Mouse (Mus musculus) liver, embryonic 11.5 days (tissue): ENCODE measurements around the gene Atad1. TPM values are rescaled to one million over a fixed set of nuclear protein-coding genes. Genes with fewer than 3 reads are reported as not detected.
"Not testable (repeated sequence)": the region's sequence is repeated elsewhere in the genome, so short reads cannot be mapped to it uniquely, and the experiment has no call there.

Experiments used
- ATAC-seq: fragments of 200-750 bp; cut with Nextera tagmentation; replicated peaks from 2 replicates; pipeline ENCODE4 v1.8.0; 2017; ENCODE audit warnings: moderate number of reproducible peaks, mild to moderate bottlenecking, moderate TSS enrichment, moderate library complexity; ENCODE audit not compliant: low FRiP score
- DNase-seq: peaks from one replicate; pipeline ENCODE4 v3.0.0-alpha.2; 2017; ENCODE audit warnings: low spot score
- H3K27ac ChIP-seq: fragments of 300-500 bp; sonication (generic); 2 replicates; pipeline ENCODE4 v1.5.1; 2014; ENCODE audit warnings: mild to moderate bottlenecking, low read depth, low read length, control low read depth
- H3K27me3 ChIP-seq: fragments of 300-500 bp; sonication (generic); replicated peaks from 2 replicates; pipeline ENCODE4 v1.6.1; 2014; ENCODE audit warnings: low read length, mixed read lengths; ENCODE audit not compliant: control insufficient read depth, insufficient read depth
- H3K36me3 ChIP-seq: fragments of 300-500 bp; sonication (generic); 2 replicates; pipeline ENCODE4 v1.6.1; 2014; ENCODE audit warnings: mild to moderate bottlenecking, low read length, moderate library complexity, mixed read lengths; ENCODE audit not compliant: control insufficient read depth, insufficient read depth
- H3K4me1 ChIP-seq: fragments of 300-500 bp; sonication (generic); replicated peaks from 2 replicates; pipeline ENCODE4 v1.6.1; 2014; ENCODE audit warnings: low read length, mixed read lengths; ENCODE audit not compliant: control insufficient read depth, insufficient read depth
- H3K4me2 ChIP-seq: fragments of 300-500 bp; sonication (generic); 2 replicates; pipeline ENCODE4 v1.6.1; 2014; ENCODE audit warnings: mild to moderate bottlenecking, control low read depth, moderate library complexity
- H3K4me3 ChIP-seq: fragments of 300-500 bp; sonication (generic); 2 replicates; pipeline ENCODE4 v1.5.1; 2014; ENCODE audit warnings: low read depth, low read length, control low read depth
- H3K9ac ChIP-seq: fragments of 300-500 bp; sonication (generic); 2 replicates; pipeline ENCODE4 v1.6.1; 2014; ENCODE audit warnings: low read depth, low read length, control low read depth
- H3K9me3 ChIP-seq: fragments of 300-500 bp; sonication (generic); 2 replicates; pipeline ENCODE4 v1.6.1; 2016; ENCODE audit warnings: low read length, inconsistent platforms, mixed read lengths; ENCODE audit not compliant: control insufficient read depth
- WGBS: fragments of 180-500 bp; shearing (Covaris S2); extraction: QIAGEN DNeasy Blood & Tissue Kit; methylation state at CpG from one replicate; pipeline ENCODE4 v1.1.7; 2014; 5-methylcytosine and 5-hydroxymethylcytosine counted together
- polyA plus RNA-seq: library from polyadenylated mRNA; unstranded; fragments of >200 nt; fragmentation: Nextera tagmentation; extraction: Ambion mirVana; gene quantifications from 2 replicates; pipeline ENCODE4 v1.2.1, GENCODE M21; 2014

Atad1 gene
- polyA plus RNA-seq, 1 experiment from 2014 or later = 58.6 TPM

DNA sequence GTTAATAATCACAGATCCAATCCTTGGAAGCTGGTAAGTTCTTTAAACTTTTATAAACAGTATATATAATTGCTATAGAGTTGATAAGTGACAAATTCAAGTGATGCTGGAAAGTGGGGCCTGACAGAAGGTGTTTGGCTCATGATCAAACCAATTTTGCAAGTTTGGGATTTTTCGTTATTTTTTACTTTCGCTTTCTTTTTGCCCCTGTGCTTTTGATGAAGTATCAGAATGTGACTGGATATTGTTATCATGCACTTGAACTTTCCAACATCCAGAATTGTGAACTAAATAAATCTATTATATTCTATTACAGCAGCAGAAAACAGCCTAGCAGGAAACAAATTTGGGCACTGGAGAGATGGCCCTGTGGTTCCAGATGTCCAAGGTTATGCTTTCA is 58.7 kb downstream of the Atad1 start:
- peaks cover 16% of the 10 kb centered on the region; the same call in 1 of the 2 replicates for H3K36me3 ChIP-seq
- H3K27me3 ChIP-seq = no peaks in the 10 kb centered on the region
- no peak overlapping the region for H3K4me3 ChIP-seq
- DNase-seq (no peak), ATAC-seq (no peak)
- no peak overlapping the region for H3K9ac ChIP-seq
- WGBS = 88% methylated on average over 2 of the region's 2 CpGs
- no peak overlapping the region for H3K4me2 ChIP-seq
- H3K9me3 ChIP-seq = no peaks in the 10 kb centered on the region
- H3K4me1 ChIP-seq = no peaks in the 10 kb centered on the region; the same call in 1 of the 2 replicates
- no peak overlapping the region for H3K27ac ChIP-seq

GRCm38 (mm10) chr19:32675766-32676165 is 63.8 kb downstream of the Atad1 start:
- Histone ChIP-seq H3K9me3 (no peaks in the 10 kb centered on the region), H3K4me2 (no peak overlapping the region), H3K4me3 (no peak overlapping the region), H3K9ac (no peak overlapping the region), H3K36me3 (peaks cover 22% of the 10 kb centered on the region; the same call in 1 of the 2 replicates), H3K27me3 (no peaks in the 10 kb centered on the region), H3K4me1 (no peaks in the 10 kb centered on the region), H3K27ac (no peak overlapping the region)
- DNase-seq (no peak), ATAC-seq (no peak)
- WGBS = 88% methylated on average over 3 of the region's 3 CpGs

- 83% methylated on average over 1 of the region's 1 CpGs for WGBS
- not testable (repeated sequence) for H3K4me3 ChIP-seq, H3K27me3 ChIP-seq, H3K27ac ChIP-seq, H3K36me3 ChIP-seq, H3K4me2 ChIP-seq, ATAC-seq, H3K9ac ChIP-seq, H3K9me3 ChIP-seq, H3K4me1 ChIP-seq, DNase-seq
These were observed 71.8 kb downstream of the Atad1 start for GRCm38 (mm10) chr19:32667830-32668229.

DNA sequence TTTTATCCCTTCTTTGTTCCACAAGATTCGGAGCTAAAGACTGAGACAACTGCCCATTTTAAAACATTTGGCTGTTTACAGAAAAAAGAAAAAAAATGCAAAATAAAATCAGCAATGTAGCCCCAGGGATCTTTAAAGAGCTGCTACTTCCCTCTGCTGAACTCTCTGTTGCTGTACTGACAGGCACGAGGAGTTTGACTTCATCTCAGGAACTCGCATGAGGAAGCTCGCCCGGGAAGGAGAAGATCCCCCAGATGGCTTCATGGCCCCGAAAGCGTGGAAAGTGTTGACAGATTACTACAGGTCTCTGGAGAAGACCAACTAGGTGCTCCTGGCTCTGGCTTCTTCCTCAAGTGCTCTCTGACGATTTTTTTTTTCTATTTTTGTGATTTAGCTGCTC is 74.3 kb downstream of the Atad1 start:
- no peak for ATAC-seq
- no peak overlapping the region for H3K4me3 ChIP-seq
- WGBS = 74% methylated on average over 8 of the region's 8 CpGs
- no peaks in the 10 kb centered on the region for H3K36me3 ChIP-seq
- H3K4me2 ChIP-seq = no peak overlapping the region
- H3K9me3 ChIP-seq = no peaks in the 10 kb centered on the region
- no peak overlapping the region for H3K27ac ChIP-seq
- no peak overlapping the region for H3K9ac ChIP-seq
- no peak for DNase-seq
- no peaks in the 10 kb centered on the region for H3K4me1 ChIP-seq
- H3K27me3 ChIP-seq = no peaks in the 10 kb centered on the region

- no peaks in the 10 kb centered on the region for H3K9me3 ChIP-seq
- no peaks in the 10 kb centered on the region for H3K36me3 ChIP-seq
- ATAC-seq = no peak
- WGBS = 79% methylated on average over 6 of the region's 6 CpGs
- no peak overlapping the region for H3K27ac ChIP-seq
- no peak overlapping the region for H3K4me3 ChIP-seq
- H3K4me2 ChIP-seq = no peak overlapping the region
- H3K27me3 ChIP-seq = no peaks in the 10 kb centered on the region
- H3K9ac ChIP-seq = no peak overlapping the region
- no peak for DNase-seq
- no peaks in the 10 kb centered on the region for H3K4me1 ChIP-seq
These were observed 76.7 kb downstream of the Atad1 start for GRCm38 (mm10) chr19:32662936-32663335.

DNA sequence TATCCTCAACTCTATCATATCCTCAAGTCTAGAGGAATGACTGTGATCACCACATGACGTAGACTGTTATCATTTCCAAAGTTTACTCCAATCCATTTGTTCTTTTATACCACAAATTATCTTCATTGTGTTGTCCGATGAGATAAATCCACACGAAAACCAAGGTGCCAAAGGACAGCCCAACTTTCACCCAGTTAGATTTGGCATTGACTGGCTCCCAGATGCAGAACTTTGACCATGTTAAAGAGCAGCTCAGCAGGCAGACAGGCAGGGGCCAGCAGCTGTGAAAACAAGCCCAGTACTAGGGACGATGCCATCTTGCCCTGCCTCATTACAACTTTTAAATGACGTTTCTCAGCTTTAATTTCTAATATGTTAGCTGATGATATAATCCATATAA is 80.2 kb downstream of the Atad1 start:
- Histone ChIP-seq H3K9me3 (no peaks in the 10 kb centered on the region), H3K4me3 (no peak overlapping the region), H3K27ac (no peak overlapping the region), H3K9ac (no peak overlapping the region), H3K27me3 (no peaks in the 10 kb centered on the region), H3K4me2 (no peak overlapping the region), H3K36me3 (no peaks in the 10 kb centered on the region), H3K4me1 (no peaks in the 10 kb centered on the region)
- 72% methylated on average over 5 of the region's 5 CpGs for WGBS
- no peak for DNase-seq
- ATAC-seq = no peak

DNA sequence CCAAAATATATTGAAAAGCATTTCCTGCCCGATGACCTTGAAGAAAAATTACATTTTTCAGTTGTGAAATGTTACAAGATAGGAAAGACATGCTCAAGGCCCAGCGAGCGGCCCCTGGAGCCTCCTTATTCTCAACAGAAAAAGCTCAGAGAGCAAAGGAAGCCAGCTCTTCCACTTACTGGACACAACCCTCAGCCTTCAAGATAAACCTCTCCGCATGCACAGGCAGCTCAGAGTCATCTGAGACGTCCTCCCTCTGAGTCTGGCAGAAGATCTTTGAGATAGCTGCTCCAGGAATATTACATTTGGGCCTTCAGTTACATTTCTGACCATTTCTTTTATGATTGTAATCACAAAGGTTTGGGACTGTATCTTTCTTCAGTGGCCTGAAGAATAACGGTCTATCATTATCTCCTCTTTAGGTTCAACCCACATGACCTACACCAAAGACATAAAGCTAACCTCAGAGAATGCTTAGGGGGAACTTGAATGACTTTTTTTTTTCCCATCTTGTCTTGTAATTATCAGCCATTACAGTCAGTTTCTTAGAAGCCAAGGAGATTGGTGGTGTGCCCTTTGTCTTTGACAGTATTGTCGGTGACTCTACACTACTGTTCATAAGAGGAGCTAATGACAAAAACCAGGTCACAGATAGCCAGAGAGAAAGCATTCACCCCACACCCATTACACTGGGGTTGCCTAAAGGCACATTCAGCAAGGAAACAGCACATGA is 85.8 kb downstream of the Atad1 start:
- Histone ChIP-seq H3K9me3 (no peaks in the 10 kb centered on the region), H3K4me3 (no peak overlapping the region), H3K27ac (no peak overlapping the region), H3K36me3 (no peaks in the 10 kb centered on the region), H3K4me2 (no peak overlapping the region), H3K9ac (no peak overlapping the region), H3K4me1 (peaks cover 6% of the 10 kb centered on the region; the same call in 1 of the 2 replicates), H3K27me3 (no peaks in the 10 kb centered on the region)
- DNase-seq = no peak
- ATAC-seq = no peak
- 50% methylated on average over 7 of the region's 7 CpGs for WGBS

DNA sequence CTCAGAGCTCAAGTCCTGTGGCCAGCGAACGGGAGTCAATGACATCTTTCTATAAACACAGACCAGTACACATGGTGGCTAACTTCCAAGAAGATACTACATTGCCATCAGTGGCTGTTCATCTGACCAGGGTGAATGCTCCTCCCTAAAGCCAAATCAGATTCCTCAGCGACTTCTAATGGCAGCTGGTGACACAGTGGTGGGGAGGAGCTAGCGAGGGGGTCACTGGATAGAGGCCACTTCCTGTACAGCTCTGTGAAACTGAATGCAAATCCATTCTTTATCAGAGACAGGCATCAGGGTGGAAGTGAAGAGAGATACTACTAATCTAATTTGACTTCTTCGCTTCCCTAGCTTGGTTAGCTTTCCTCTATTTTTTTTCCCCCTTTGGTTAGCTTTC is 86.5 kb downstream of the Atad1 start:
- 0 out of 2 replicates have a peak, but pooled peaks have one; percentile 29 for ATAC-seq
- Histone ChIP-seq H3K4me2 (no peak overlapping the region), H3K9ac (no peak overlapping the region)

DNA sequence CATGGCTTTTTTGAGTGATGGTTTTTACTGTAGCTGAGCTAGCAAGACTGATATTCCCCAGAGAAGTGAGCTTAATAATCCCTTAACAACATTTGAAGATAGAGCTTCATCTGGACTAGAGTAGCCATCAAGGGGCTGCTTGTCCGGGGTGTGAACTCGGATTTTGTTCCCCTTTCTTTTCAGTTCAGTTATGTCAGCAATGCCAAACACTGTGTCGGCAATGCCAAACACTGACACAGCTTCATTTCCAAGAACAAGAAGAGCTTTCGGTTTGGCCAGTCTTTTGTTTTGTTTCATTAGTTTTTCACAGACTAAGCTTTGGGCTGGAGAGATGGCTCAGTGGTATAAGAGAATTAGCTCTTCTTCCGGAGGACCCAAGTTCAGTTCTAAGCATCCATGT is 88.5 kb downstream of the Atad1 start:
- no peaks in the 10 kb centered on the region for H3K27me3 ChIP-seq
- H3K4me3 ChIP-seq = no peak overlapping the region
- no peaks in the 10 kb centered on the region for H3K36me3 ChIP-seq
- ATAC-seq = no peak
- no peak overlapping the region for H3K27ac ChIP-seq
- DNase-seq = no peak
- 86% methylated on average over 5 of the region's 5 CpGs for WGBS
- no peaks in the 10 kb centered on the region for H3K9me3 ChIP-seq
- no peak overlapping the region for H3K9ac ChIP-seq
- H3K4me1 ChIP-seq = peaks cover 6% of the 10 kb centered on the region; the same call in 1 of the 2 replicates
- no peak overlapping the region for H3K4me2 ChIP-seq

More for the DNA sequence above, 86.5 kb downstream of the Atad1 start:
- WGBS = 69% methylated on average over 5 of the region's 5 CpGs
- Histone ChIP-seq H3K27ac (no peak overlapping the region), H3K36me3 (no peaks in the 10 kb centered on the region), H3K4me1 (peaks cover 6% of the 10 kb centered on the region; the same call in 1 of the 2 replicates), H3K4me3 (no peak overlapping the region), H3K9me3 (no peaks in the 10 kb centered on the region), H3K27me3 (no peaks in the 10 kb centered on the region)
- DNase-seq = no peak
